Mouse (Mus musculus) E14TG2a.4 (cell line): ENCODE measurements around the gene Fxyd7.

ENCODE experiments used
- CTCF ChIP-seq: conservative IDR thresholded peaks from 2 replicates; pipeline ENCODE4 v1.5.1; 2014; ENCODE audit warnings: low read length
- NANOG ChIP-seq: IDR thresholded peaks from 2 replicates; pipeline ENCODE4 v1.6.1; 2014; ENCODE audit warnings: borderline replicate concordance, low read length, mixed read lengths
- POU5F1 ChIP-seq: IDR thresholded peaks from 2 replicates; pipeline ENCODE4 v1.6.1; 2014; ENCODE audit warnings: low read length, borderline replicate concordance

GRCm38 (mm10) chr7:31072326-31072725 lies 21.1 kb upstream of the Fxyd7 start:
- no peak for TF ChIP-seq CTCF
- TF ChIP-seq POU5F1, result no peak
- no peak for TF ChIP-seq NANOG
